Mouse (Mus musculus): ENCODE data around the gene Qsox2.

Qsox2 gene

DNA sequence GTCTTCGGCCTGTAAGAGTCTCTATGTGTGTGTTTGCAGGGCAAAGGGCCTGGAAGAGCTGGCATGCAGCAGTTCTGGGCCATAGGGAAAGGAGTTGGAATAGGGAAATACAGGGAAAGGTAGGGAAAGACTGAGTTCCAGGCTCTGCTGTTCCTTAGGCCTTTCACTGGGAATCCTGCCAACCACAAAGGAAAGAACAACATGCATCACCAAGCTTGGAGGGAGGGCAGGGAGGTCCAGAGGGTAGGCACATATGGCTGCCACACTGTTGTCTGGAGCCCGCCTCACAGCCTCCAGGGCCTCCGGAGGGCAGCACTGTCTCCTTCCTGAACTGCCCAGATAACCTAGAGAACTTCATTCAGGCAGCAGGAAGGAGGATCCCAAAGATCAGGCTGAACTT, 13.4 kb downstream of the Qsox2 start:
- no peak for DNase-seq

DNA sequence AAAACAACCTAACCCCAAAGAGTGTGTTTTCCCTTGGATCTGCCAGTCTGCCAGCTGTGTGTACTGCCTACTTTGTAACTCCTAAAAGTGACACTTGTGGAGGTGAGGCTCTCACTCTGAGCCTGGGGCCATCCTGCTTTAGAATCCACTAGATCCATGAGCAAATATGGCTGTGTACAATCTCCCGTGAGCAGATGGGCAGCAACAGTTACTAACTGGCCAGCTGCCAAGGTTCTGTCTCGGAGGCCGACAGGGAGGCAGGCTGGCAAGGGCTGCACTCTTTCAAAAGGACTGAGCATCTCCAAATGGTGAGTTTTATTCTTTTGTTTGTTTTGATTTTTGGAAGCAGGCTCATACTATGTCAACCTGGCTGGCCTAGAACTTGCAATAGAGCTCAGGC, 22.8 kb downstream of the Qsox2 start:
- peak; percentile 32 for DNase-seq

DNA sequence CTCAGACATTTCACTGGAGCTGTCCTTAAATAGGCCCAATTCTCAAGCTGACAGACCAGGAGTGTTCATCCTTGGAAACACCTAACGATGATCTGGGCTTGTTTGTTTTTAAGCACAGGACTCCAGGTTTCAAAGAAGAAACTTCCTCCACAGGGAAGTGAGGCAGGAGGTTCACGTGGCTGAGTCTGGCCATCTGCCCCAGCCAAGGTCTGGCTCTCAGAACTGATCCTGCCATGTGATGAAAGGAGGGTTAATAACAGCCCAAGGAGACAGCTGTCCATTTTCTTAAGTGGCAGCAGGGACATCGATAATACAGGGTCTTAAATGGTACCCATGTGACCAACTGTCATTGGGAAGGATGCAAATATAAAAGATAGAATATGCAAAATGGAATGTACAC, 27.8 kb downstream of the Qsox2 start:
- no peak for DNase-seq

DNA sequence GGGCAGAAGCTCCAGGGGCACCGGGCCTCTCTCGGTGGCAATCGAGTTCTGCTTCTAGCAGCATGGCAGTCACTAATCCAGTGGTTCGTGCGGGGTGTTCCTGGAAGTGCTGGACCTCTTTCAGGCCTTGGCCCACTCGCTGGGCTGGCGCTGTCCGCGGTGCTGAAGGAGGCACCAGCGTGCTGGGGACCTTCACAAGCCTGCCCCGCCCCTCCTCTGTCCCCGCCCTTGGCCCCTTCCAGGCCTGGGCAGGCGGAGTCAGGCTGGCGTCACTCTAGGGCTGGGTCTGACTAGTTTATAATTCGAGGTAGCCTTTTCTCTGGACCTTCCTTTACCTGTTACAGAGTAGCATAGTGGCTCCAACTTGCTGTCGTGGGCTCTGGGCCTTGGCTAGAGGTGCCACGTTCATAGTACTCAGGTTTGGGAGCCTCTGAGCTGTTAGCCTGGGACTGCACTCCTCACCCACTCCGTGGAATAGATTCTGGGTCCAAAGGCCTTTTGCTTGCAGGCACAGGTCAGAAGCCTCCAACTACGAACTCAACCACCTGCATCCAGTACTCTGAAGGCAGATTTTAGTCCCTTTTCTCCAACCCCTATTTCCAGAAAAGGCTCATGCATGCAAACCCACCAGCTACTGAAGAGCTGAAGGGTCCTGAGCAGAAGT, 29.1 kb downstream of the Qsox2 start, which contains the start of gene Lhx3:
Gene Lhx3, minus strand, starts transcription at position 164 of the 664 bp plus-strand sequence.
- DNase-seq = peak; percentile 58

DNA sequence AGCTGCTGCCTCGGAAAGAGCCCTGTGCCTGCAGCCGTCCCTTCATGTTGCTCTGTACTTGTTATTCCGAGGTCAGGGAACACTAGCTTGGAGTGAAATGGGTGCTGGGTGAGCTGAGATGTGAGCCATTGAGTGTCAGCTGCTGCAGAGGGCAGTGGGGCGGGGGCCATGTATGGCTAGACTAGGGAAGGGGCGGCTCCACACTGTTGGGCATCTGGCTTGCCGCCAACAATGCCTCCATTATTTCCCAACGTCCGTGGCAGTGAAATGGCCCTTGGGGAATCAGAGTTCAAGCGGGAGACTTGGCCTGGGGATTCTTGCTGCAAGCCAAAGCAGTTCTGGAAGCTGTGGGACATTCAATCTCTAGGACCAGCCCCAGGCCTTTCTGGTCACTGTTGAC, 29.8 kb downstream of the Qsox2 start:
- no peak for DNase-seq

DNA sequence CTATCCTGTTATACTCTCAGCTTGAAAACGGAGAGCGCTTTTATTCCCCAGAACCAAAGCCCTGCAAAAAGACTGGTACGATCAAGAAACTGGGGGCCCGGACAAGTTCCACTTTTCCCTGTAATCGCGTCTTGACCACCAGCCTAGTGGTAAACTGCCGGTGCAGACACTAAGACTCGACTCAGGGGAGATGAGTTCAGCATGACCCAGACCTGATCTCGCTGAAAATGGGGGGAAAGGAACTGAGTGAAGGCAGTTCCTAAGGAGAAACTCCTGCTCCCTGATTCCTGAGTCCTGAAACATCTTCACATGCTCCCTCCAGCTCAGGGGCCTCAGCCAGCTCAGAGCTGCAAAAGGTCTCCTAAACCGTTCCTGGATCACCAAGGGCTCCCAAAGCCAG, 31.6 kb downstream of the Qsox2 start:
- no peak for DNase-seq

DNA sequence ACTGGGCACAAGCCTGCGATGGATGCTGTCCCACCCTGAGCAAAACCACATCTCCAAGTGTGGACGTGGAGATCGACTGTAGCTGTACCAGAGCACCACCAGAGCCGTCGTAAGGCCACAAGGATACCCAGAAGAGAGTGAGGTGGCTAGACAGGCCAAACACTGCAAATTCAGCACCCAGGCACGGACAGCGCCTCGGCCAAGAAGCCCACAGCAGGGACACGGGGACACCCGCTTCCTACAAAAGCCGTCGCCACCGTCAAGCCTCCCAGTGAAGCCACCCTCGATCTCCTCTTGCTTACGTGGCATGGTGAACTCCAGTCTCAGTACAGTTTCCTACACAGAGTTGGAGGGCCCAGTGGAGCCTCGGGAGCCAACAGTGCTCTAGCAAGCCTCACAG, 32.2 kb downstream of the Qsox2 start:
- peak; percentile 21 for DNase-seq

DNA sequence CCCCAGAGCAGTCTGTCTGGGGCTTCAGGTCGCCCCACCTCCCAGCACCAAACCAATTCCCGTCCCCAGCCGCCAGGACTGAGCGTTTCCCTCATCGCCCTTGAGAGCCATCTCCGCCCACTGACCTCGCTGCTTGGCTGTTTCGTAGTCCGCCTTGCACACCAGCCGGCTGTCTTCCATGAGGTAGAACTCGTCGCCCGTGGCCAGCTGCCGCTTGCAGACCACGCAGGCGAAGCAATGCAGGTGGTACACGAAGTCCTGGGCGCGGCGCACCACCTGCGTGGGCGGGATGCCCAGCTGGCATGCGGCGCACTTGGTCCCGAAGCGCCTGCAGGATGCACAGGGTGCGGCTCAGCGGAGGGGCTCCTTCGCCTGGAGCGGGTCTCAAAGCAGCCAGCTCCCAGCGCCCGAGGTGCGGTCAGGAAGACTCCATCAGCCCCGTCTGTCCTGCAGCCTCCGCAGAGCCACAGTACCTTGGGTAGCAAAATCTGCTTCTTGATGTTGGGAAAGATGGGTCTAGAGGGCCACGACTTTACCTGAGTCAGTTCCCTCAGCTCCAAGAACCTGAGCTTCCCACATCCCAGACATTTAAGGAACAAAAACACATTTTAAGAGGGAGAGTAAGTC, 34.4 kb downstream of the Qsox2 start:
- DNase-seq = peak; percentile 19

DNA sequence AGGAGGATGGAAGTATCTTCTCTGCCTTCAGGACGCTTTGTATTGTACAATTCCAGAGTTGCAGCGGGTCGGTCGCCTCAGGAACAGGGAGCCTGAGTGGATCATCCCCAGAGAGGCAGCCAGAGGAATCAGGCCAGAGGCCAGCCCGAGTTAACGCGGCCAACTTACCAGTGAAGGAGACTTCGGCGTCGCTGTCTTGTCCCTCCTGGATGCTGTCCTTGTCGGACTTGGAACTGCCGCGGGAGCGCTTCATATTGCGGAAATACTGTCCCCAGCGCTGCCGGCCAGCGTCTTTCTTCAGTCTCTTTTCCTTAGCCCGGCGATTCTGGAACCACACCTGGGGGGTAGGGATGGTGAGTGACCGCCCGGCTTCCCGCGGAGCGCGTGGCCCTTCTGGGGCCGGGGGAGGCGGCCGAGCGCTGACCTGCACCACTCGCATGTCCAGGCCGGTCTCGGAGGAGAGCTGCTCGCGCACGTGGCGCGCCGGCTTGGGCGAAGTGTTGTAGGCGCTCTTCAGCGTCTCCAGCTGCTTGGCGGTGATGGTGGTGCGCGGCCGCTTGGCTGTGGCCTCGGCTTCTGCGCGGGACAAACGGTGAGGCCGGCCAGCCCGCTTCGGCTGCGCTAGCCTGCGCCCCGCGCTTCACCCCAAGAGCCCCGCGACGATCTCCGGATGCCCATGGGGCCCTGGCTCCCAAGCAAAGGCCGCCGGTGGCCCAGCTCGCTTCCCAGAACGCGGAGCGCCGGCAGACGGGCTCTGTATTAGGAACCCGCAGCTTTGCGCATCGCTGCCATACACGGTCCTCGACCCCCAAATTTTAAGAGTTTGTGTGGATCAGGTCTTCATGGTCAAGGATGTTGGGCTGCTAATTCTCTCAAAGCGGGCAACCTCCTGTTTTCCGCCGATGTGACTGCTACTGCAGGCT, 35.1 kb downstream of the Qsox2 start:
- DNase-seq = no peak

DNA sequence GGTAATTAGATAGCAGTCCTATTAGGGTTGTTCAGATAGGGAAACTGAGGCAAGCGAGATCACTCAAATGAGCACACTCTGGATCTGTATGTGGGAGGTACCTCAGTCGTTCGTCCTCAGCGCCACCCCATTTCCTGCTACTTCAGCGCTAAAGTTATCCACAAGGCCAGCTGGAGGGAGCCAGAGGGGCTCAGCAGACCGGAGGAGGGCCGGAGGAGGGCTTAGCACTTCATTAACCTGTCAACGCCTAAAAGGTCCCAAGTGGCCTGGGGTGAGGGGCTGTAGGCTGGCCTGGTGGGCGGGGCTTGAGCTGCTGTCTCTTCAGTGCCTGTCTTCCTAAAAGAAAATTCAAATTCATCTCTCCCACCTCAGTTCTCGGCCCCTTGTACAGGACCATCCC, 38.8 kb downstream of the Qsox2 start:
- DNase-seq = no peak

DNA sequence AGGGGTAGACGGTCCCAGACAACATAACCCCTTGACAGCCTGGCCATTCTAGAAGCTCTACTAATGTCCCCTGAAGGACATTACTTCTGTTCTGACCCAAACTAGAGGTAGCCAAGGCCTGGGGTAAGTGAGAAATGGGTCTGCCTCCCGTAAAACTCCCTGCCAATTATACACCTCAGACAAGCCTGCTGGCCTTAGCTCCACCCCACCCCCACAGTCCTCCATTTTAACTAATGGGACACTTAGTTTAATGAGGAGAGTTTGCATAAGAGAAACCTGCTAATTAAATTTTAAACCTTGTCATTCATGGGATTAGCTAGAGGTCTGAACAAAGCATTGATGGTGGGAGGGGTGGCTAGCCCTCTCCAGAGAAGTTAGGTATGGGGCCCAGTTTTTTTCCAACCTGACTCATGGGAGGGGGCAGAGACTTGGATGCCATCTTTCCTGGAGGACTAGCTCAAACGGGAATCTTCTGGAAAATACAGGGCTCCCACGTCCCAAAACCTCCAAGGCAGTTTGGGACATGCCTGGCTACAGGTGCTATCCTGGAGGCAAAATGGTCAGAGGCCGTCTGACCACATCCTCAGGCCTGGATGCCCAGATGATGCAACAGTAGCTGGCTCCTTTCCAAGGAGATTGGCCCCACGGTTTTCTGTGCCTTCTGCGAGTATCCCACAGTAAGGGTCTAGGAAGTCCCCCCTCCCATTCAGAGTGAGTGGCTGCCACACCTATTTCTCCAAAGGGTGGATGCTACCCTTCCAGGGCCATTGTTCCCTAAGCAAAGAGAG, 42.6 kb downstream of the Qsox2 start:
- no peak for DNase-seq

DNA sequence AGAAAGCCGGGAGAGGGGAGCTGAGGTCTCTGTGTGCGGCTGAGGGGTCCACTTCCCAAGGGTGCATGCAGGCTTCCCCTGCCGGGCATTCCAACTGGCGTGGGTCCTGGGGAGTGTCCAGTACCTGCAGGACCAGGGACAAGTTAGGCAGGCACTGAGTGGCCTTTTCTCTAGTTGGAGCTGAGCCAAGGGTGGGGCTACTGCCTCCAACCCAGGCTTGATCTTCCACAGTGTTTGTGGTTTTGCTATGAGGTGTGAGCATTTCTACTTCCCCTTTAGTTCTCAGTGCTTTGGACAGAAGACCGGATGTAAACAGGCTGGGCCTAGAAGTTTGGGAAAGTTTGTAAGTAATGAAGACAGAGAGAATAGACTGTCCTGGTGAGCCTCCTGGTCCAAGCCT, 48.8 kb downstream of the Qsox2 start:
- DNase-seq = no peak

DNA sequence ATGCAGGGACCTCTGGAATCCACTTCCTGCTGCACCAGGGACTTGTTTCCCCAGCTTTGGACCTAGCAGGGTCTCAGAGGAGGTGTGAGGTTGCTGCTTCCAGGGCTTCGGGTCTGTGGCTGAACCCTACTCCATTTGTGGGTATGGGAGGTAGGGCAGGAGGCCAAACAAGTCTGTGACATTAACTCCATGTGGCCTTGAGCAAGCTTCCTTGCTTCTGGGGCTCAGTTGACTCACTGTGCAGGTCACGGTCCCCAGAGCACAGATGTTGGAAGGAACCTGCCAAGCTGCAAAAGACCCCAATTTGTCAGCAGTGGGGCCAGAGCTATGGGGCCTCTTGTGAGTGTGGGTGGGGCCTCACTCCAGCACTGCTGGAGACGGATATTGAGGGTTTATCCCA, 53.0 kb downstream of the Qsox2 start:
- DNase-seq = no peak

DNA sequence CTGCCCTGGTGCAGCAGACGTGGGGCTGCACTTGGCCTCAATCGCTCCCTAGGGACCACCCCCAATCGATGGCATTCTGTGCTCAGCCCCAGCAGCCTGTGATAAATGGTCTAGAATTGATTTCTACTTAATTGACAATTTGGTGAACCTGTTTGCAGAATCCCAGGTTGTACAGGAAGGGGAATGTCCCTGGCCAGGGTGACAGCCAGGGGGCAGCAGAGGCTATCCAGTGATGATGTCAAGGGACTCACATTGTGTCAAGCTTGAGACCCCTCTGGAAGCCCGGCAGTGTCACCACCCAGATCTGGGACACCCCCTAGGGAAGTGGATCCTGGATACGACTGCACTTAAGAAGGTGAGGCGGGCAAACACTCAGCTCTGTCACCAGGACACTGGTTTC, 54.7 kb downstream of the Qsox2 start:
- peak; percentile 36 for DNase-seq

DNA sequence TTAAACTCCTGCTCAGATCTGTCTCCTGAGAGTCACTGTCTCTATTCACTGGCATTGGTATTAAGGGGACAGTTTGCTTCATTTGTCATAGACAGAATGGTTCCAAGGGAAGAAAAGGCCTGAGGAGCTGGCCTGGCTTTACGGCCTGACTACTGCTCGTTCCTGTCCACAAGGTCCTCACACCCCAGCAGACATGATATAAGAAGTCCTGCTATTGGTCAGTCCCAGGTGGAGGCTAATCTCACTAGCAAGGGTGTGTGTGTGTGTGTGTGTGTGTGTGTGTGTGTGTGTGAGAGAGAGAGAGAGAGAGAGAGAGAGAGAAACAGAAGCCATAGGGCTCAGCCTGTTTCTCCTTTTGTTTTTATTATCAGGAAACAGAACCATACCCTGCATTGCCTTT, 60.1 kb downstream of the Qsox2 start:
- no peak for DNase-seq

DNA sequence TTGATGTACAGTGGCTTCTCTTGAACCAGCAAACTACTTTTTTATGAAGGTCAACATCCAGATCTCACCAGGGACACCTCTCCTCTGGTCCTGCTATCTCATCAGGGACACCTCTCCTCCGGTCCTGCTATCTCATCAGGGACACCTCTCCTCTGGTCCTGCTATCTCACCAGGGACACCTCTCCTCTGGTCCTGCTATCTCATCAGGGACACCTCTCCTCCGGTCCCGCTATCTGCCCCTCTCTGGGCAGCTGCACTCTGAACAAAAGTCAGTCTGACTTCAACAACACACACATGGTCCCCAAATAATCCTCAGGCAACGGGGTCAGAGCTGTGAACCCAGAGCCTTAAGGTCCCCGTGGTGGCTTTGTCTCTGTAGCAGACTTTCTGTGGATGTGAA, 60.6 kb downstream of the Qsox2 start:
- no peak for DNase-seq

DNA sequence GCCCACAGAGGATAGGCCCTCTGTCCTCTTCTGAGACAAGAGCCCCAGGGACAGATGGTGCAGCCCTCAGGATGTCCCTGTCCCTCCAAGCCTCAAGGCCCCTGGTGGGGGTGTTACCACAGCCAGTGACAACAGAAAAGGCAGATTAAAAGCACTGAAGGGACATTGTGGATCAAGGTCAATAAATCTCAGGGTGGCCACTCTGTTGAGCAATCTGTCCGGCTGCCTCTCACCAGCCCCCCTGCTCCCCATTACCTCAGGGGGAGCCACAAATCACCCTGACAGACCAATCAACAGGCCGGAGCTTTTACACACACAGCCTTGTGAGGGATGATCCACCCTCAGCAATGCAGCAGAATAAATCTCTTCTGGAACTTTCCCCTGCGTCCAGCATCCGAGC, 62.1 kb downstream of the Qsox2 start:
- no peak for DNase-seq

DNA sequence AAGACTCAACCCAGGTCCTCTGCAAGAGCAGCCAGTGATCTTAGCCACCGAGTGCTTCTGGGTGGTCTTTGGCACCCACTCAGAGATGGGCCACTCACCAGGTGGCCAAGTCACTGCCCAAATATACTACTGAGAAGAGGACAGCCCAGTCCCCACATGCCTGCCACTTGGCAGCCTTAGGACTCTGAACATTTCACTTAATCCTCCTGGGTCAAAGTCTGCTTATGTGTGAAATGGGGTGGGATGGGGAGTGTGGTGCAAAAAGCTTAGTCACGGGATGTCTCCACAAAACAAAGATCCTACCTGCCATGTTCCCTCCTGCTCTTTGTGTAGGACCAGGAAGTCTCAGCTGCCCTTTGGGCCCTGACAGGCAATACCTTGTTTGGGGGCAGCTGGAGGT, 65.2 kb downstream of the Qsox2 start:
- DNase-seq = no peak

DNA sequence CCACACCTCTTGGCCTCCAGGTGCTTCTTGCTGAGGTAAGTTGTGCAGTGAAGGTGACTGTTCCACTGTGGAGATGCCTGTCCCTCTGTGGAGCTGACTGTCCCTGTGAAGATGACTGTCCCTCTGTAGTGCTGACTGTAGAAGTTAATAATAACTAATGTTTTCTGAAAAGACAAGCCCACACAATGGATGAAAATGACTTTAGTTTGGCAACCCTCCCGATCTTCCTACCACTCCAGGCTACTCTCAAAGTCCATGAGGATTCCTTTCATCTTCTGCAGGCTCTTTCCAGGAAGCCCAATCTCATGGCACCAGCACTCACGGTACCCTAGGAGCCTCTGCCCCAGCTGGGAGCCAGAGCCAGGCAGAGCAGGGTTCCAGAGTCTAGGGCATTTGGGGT, 66.9 kb downstream of the Qsox2 start:
- DNase-seq = no peak

DNA sequence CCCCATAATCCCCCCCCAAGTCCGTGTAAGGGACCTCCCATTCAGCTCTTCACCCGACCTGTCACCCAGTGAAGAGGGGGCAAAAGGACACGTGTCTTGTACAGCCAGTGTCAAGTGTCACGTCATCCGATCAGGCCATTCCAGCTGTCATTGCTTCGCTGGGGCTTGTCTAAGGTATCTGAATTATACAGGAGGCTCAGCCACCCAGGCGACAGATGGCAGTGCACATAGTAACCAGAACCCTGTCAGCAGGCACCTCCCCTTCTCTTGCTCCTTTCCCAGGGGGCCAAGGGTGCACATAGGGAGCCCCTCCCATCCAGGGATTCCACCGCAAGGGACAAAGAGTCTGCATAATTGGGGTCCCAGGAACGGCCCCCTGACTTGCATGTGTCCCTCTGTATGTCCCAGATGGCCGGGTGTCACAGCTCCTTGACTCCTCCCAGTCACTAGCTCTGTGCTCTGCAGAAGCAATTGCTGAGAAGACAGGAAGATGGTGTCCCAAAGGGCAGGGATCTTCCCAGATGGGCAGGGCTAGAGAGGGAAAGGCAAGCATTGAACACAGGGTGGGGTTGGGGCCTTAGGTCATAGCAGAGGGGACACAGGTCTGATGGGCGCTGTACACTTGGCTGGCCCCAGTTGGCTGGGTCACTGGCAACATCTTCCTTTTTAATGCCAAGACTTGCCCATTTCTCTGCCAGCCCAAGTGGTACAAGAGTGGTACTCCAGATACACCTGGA, 68.3 kb downstream of the Qsox2 start:
- DNase-seq = no peak

DNA sequence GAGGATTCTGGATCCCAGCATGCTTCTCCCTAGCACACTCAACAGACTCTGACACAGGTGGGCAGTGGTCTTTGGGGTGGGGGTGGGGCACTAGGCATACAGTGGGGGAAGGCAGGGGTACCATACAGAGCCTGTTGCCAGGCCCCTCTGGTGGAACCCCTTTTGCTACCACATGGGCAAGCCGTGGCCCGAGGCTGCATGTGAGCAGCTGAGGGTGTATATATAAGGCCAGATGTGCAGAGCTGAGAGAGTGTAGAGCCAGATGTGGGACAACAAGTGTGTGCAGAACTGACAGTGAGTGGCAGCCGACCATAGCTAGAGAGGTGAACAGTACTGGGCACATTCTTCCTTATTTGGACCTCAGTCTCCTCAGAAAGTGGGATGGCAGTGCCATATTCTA, 70.4 kb downstream of the Qsox2 start:
- DNase-seq = no peak

Measured in right cerebral cortex, postnatal 14 days (tissue).